Mouse (Mus musculus) hindbrain, embryonic 15.5 days (tissue): ENCODE results near the gene Arf3. TPM values are rescaled to one million over a fixed set of nuclear protein-coding genes. Genes with fewer than 3 reads are reported as not detected.
A peak's percentile ranks its signal among the peaks of the same experiment; 100 is the strongest.

Experiments
- ATAC-seq: fragments of 200-750 bp; cut with Nextera tagmentation; 2 replicates; pipeline ENCODE4 v1.8.0; 2017; ENCODE audit warnings: low read depth, moderate number of reproducible peaks, moderate TSS enrichment; ENCODE audit not compliant: low FRiP score
- H3K27ac ChIP-seq: fragments of 300-500 bp; sonication (generic); replicated peaks from 2 replicates; pipeline ENCODE4 v1.5.1; 2015; ENCODE audit warnings: mild to moderate bottlenecking, inconsistent platforms
- H3K27me3 ChIP-seq: fragments of 300-500 bp; sonication (generic); 2 replicates; pipeline ENCODE4 v1.6.1; 2015; ENCODE audit warnings: control low read depth, inconsistent platforms
- H3K36me3 ChIP-seq: fragments of 300-500 bp; sonication (generic); 2 replicates; pipeline ENCODE4 v1.6.1; 2015; ENCODE audit warnings: control low read depth, inconsistent platforms
- H3K4me1 ChIP-seq: fragments of 300-500 bp; sonication (generic); replicated peaks from 2 replicates; pipeline ENCODE4 v1.6.1; 2015; ENCODE audit warnings: control low read depth, inconsistent platforms
- H3K4me2 ChIP-seq: fragments of 300-500 bp; sonication (generic); 2 replicates; pipeline ENCODE4 v1.6.1; 2015; ENCODE audit warnings: moderate library complexity, mild to moderate bottlenecking, inconsistent platforms
- H3K4me3 ChIP-seq: fragments of 300-500 bp; sonication (generic); 2 replicates; pipeline ENCODE4 v1.5.1; 2015; ENCODE audit warnings: mild to moderate bottlenecking, inconsistent platforms
- H3K9ac ChIP-seq: fragments of 300-500 bp; sonication (generic); 2 replicates; pipeline ENCODE4 v1.6.1; 2015; ENCODE audit warnings: inconsistent platforms
- H3K9me3 ChIP-seq: fragments of 300-500 bp; sonication (generic); 2 replicates; pipeline ENCODE4 v1.6.1; 2016; ENCODE audit warnings: control low read depth, inconsistent platforms
- WGBS: fragments of 180-500 bp; shearing (Covaris S2); methylation state at CpG from one replicate; pipeline ENCODE4 v1.1.7; 2015; 5-methylcytosine and 5-hydroxymethylcytosine counted together
- polyA plus RNA-seq: library from polyadenylated mRNA; unstranded; fragments of >200 nt; fragmentation: Nextera tagmentation; extraction: Ambion mirVana; gene quantifications from 2 replicates; pipeline ENCODE4 v1.2.1, GENCODE M21; 2015

Arf3 gene
- polyA plus RNA-seq, 1 experiment from 2014 or later, result 107 TPM

DNA sequence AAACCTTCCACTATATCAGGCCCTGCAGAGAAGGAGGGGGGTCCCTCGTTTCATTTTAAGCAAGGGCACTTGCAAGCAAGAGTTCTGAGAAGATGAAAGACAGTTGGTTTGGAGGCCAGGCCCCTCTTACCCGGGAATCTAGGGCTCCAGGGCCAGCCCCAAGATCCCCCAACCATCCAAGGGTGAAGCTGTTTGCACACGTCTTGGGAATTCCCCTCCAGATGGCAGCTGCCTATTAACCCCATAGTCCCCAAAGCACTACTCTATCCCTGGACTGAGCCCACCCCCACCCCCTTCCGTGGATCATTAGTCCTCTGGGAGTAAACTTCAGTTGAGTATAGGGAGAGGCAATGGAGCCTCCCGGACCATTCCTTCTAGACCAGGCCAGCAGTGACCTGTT, 12.5 kb upstream of the Arf3 start:
- H3K9me3 ChIP-seq, result no peaks in the 10 kb centered on the region

DNA sequence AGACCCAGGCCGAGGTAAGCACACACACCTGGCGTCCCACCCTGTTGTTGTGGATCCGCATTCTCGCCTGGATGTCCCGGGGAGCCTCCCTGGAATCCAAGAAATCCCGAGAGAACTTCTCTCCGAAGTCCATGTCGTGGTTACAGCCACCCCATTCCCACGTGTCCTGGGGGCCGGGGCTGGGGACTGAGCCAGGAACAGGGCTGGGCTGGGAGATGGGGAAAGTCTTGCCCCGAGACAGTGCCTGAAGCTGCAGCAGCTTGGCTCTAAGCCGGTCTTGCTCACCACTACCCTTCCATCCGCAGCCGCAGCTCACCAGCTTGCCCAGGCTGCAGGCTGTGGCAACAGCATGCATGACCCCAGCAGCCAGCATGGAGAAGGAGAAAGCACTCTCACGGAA, 11.1 kb upstream of the Arf3 start:
- peaks cover 36% of the 10 kb centered on the region for H3K4me1 ChIP-seq
- peaks cover 96% of the 10 kb centered on the region for H3K27me3 ChIP-seq
- H3K27ac ChIP-seq, result no peak overlapping the region
- WGBS, result 7% methylated on average over 15 of the region's 15 CpGs
- H3K4me2 ChIP-seq, result no peak overlapping the region
- ATAC-seq, result no peak
- H3K9me3 ChIP-seq, result no peaks in the 10 kb centered on the region
- H3K36me3 ChIP-seq, result no peaks in the 10 kb centered on the region
- H3K9ac ChIP-seq, result no peak overlapping the region
- no peak overlapping the region for H3K4me3 ChIP-seq

More for the DNA sequence above, 12.5 kb upstream of the Arf3 start:
- H3K27ac ChIP-seq, result no peak overlapping the region
- no peak overlapping the region for H3K9ac ChIP-seq
- H3K4me3 ChIP-seq, result no peak overlapping the region
- ATAC-seq, result no peak
- H3K4me2 ChIP-seq, result no peak overlapping the region
- WGBS, result 3% methylated on average over 5 of the region's 5 CpGs
- H3K4me1 ChIP-seq, result peaks cover 36% of the 10 kb centered on the region
- H3K27me3 ChIP-seq, result peaks cover 97% of the 10 kb centered on the region
- no peaks in the 10 kb centered on the region for H3K36me3 ChIP-seq

DNA sequence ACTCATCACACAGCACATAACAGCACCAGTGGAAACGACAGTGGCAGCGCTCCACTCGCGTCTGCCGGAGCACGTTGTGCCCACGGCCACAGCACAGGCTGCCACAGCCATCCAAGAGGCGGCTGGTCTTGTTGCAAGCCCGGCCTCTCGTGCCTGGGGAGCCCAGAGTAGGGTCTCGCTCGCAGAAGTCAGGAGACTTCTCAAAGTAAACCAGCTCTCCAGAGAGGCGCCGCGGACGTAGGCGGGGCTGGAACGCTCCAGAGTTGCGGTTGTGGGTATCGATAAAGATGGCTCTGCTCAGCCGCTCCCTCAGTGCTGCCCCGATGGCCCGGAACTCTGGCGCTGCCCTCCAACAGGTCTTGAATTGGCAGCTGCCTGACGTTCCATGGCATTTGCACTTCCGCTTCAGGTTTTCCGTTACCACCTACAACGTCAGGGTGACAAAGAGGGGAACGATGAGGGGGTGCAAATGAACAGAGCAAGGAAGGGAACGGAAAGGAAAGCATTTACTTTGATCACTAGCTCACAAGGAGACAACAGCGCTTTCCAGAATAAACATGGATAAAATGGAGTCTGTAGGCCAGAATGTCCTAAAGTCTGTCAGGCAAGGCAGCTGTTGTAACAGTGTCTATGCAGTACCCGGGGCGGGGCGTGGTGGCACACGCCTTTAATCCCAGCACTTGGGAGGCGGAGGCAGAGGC, 9.6 kb upstream of the Arf3 start:
- ATAC-seq, result no peak

DNA sequence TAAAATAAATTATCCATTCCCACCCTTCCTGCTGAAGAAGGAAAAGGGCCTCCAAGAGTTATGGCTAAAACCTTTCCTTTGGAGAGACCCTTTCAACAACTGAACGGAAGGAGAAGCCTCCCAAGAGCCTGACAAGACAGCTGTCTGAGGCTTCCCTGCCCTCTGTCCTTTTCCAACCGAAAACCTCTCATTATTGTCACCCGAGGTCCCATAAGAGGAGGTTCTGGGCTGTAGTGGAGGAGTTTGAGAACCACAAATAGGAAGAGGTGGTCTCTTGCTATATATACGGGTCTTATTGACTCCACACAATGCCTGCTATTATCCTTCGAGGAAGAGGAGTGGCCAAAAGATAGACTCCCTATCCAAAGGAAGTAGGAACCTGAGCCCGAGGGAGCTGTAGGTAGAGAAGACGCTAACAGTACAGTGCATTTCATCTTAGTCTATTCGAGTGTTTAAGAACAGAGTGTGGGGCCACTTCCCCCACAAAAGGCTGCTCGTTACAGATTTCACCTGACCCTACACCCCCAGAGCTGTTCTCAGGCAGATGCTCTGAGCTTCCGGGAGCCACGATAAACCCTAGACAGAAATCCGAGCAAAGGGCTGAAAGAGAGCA, 8.9 kb upstream of the Arf3 start:
- H3K9me3 ChIP-seq, result no peaks in the 10 kb centered on the region
- no peak overlapping the region for H3K27ac ChIP-seq
- H3K4me3 ChIP-seq, result peak overlapping the region; percentile 32; the same call in 1 of the 2 replicates
- H3K4me1 ChIP-seq, result peaks cover 20% of the 10 kb centered on the region
- peak overlapping the region; percentile 53 for H3K4me2 ChIP-seq
- WGBS, result 6% methylated on average over 12 of the region's 12 CpGs
- H3K9ac ChIP-seq, result peak overlapping the region; percentile 30; the same call in 1 of the 2 replicates
- no peak for ATAC-seq
- H3K36me3 ChIP-seq, result no peaks in the 10 kb centered on the region
- H3K27me3 ChIP-seq, result peaks cover 87% of the 10 kb centered on the region

More for the DNA sequence above, 9.6 kb upstream of the Arf3 start:
- Histone ChIP-seq H3K4me1 (peaks cover 26% of the 10 kb centered on the region), H3K4me2 (peak overlapping the region; percentile 53), H3K4me3 (peak overlapping the region; percentile 32), H3K36me3 (no peaks in the 10 kb centered on the region), H3K27me3 (peaks cover 94% of the 10 kb centered on the region), H3K9me3 (no peaks in the 10 kb centered on the region), H3K27ac (no peak overlapping the region), H3K9ac (peak overlapping the region; percentile 30; the same call in 1 of the 2 replicates)
- 2% methylated on average over 36 of the region's 36 CpGs for WGBS

DNA sequence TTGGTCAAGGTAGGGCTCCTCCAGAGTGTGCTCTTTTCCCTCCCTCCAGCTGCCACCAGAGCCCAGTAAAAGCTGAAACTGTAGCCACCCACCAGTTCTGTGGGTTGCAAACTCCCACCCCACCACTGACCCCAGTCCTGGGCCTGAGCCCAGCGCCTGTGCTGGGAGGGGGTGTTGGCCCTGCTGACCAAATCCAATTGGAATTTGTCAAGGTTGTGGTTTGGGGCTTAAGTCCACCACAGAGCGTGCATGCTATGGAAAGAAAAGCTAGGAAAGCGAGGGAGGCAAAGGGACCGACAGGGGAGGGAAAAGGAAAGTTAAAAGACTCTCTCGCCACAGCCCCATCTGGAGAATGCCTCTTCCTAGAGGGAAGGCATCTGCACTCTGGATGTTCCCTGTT, 5.2 kb upstream of the Arf3 start:
- Histone ChIP-seq H3K9me3 (no peaks in the 10 kb centered on the region), H3K4me2 (no peak overlapping the region), H3K27ac (no peak overlapping the region), H3K9ac (no peak overlapping the region), H3K4me1 (peaks cover 21% of the 10 kb centered on the region), H3K4me3 (no peak overlapping the region), H3K36me3 (no peaks in the 10 kb centered on the region), H3K27me3 (peaks cover 65% of the 10 kb centered on the region)
- no peak for ATAC-seq
- 17% methylated on average over 5 of the region's 5 CpGs for WGBS

DNA sequence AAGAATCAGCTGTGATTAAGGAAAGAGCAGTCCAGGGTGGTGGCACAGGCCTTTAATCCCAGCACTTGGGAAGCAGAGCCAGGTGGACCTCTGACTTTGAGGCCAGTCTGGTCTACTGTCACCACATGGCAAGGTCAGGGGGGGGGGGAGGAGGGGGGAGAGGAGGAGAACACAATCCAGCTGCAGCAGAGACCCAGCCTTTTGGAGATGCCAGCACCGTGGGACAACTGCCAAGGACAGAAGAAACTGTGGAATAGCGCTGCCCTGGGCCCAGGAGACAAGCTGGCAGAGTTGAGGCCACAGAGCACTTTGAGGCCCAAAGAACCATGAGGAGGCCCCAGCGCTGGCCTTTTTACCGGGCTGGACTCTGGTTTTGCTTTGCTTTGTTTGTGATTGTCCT, 2.9 kb upstream of the Arf3 start:
- no peak overlapping the region for H3K27ac ChIP-seq
- H3K27me3 ChIP-seq, result peaks cover 43% of the 10 kb centered on the region
- WGBS, result 47% methylated on average over 4 of the region's 4 CpGs
- H3K9ac ChIP-seq, result no peak overlapping the region
- ATAC-seq, result no peak
- no peak overlapping the region for H3K4me2 ChIP-seq
- no peak overlapping the region for H3K4me3 ChIP-seq
- peaks cover 21% of the 10 kb centered on the region for H3K4me1 ChIP-seq
- no peaks in the 10 kb centered on the region for H3K36me3 ChIP-seq
- H3K9me3 ChIP-seq, result no peaks in the 10 kb centered on the region

DNA sequence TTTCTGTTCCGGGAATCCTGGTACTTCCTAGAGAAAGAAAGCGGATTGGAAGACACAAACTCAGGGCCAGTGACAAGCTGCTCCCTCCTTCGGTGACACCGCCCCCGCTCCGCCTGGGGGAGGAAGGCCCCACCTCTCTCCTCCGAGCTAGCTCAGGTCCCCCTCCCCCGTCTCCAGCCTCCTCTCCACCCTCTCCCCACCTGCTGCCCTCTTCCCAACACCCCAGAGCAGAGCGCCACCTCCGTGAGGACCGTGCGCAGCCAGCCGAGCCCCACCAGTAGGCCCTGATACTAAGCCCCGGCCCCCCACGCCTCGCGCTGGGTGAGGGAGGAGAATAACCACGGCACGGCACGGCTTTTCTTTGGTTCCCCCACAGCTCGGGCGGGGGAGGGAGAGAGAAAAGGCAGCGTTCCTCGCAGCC, 803 bp downstream of the Arf3 start:
- Histone ChIP-seq H3K9me3 (no peaks in the 10 kb centered on the region), H3K4me3 (peak overlapping the region; percentile 95), H3K4me1 (peaks cover 28% of the 10 kb centered on the region), H3K9ac (peak overlapping the region; percentile 96), H3K4me2 (peak overlapping the region; percentile 76), H3K27me3 (peaks cover 14% of the 10 kb centered on the region; the same call in 1 of the 2 replicates), H3K27ac (peak overlapping the region; percentile 94), H3K36me3 (peaks cover 20% of the 10 kb centered on the region)
- under 1% methylated on average over 20 of the region's 24 CpGs for WGBS
- peak; percentile 67 for ATAC-seq

DNA sequence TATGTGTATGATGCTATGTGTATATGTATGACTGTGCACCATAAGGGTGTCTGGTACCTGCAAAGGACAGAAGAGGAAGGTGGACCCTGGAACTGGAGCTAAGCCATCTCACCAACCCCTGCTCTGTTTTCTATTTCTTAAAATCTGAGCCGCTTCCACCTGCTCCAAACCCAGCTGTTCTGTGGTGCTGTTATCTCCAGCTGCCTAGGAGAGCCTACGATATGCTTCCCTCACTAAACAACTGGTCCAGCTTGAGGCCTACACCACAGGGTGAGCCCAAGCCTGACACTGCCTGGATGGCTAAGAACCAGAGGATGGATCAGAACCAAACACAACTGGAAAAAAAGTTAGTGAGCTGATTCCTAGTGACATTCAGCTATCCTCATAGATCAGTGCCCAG, 8.9 kb downstream of the Arf3 start:
- no peak for ATAC-seq
- peaks cover 10% of the 10 kb centered on the region for H3K36me3 ChIP-seq
- no peaks in the 10 kb centered on the region for H3K9me3 ChIP-seq
- no peak overlapping the region for H3K4me2 ChIP-seq
- H3K9ac ChIP-seq, result no peak overlapping the region
- no peaks in the 10 kb centered on the region for H3K27me3 ChIP-seq
- H3K4me1 ChIP-seq, result peaks cover 7% of the 10 kb centered on the region; the same call in 1 of the 2 replicates
- H3K4me3 ChIP-seq, result no peak overlapping the region
- H3K27ac ChIP-seq, result no peak overlapping the region
- WGBS, result 88% methylated on average over 2 of the region's 2 CpGs

DNA sequence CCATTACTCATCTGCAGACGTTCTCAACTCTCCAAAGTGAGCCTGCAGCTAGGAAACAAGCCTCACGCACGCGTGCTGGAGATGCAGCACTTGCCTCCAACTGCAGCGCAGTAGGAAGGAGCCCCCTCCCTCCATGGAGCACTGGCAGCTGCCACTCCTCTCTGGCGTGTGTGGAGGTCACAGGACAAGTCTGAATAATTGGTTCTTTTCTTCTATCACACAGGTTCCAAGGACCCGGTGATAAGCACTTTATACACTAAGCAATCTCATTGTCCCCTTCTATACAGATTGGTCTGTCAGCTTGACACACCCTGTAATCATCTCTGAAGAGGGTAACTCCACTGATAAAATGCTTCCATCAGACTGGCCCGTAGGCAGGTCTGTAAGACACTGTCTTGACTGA, 10.0 kb downstream of the Arf3 start:
- Histone ChIP-seq H3K4me3 (no peak overlapping the region), H3K4me2 (no peak overlapping the region), H3K9me3 (no peaks in the 10 kb centered on the region), H3K27me3 (no peaks in the 10 kb centered on the region), H3K36me3 (no peaks in the 10 kb centered on the region), H3K27ac (no peak overlapping the region), H3K4me1 (peaks cover 7% of the 10 kb centered on the region; the same call in 1 of the 2 replicates), H3K9ac (no peak overlapping the region)
- 71% methylated on average over 8 of the region's 8 CpGs for WGBS
- 0 out of 2 replicates have a peak, but pooled peaks have one; percentile 19 for ATAC-seq

DNA sequence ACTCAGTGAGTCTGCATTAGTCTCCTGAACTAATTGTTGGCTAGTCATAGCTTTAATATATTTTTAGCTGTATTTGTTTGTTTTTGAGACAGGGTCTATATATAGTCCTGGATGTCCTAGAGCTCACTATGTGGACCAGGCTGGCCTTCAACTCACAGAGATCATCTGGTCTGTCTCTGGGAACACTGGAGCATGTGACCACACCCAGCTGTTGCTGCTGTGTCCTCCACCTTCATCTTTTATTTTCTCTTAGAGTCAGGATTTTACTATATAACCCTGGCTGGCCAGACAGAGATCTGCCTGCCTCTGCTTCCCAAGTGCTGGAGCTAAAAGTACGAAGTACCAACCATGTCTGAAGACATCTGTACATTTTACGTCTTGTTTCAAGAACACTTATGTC, 13.9 kb downstream of the Arf3 start:
- Histone ChIP-seq H3K4me3 (no peak overlapping the region), H3K27ac (no peak overlapping the region), H3K36me3 (no peaks in the 10 kb centered on the region), H3K27me3 (no peaks in the 10 kb centered on the region), H3K4me2 (no peak overlapping the region), H3K9ac (no peak overlapping the region), H3K9me3 (no peaks in the 10 kb centered on the region), H3K4me1 (no peaks in the 10 kb centered on the region)
- 96% methylated on average over 2 of the region's 2 CpGs for WGBS
- ATAC-seq, result no peak

DNA sequence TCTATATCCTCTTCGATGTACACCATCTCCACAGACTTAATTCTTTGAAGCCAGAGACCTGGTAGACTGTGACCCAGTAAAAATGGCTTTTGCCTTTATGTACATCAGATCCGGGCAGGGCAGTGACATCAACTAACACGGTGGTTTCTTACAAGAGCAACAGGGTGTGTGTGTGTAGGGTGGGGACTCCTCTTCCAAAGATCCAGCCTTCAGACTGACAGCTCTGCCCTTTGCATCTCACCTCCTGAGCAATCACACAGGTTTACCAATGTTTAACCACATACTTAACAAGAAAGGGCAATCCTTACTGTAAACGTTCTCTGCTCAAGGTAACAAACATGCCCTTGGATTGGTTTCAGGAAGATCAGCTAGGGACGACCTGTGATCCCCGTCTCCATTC, 15.7 kb downstream of the Arf3 start:
- 89% methylated on average over 6 of the region's 6 CpGs for WGBS
- no peak overlapping the region for H3K9ac ChIP-seq
- no peaks in the 10 kb centered on the region for H3K27me3 ChIP-seq
- H3K4me1 ChIP-seq, result no peaks in the 10 kb centered on the region
- H3K4me3 ChIP-seq, result no peak overlapping the region
- ATAC-seq, result no peak
- peaks cover 4% of the 10 kb centered on the region; the same call in 1 of the 2 replicates for H3K36me3 ChIP-seq
- H3K4me2 ChIP-seq, result no peak overlapping the region
- no peaks in the 10 kb centered on the region for H3K9me3 ChIP-seq
- H3K27ac ChIP-seq, result no peak overlapping the region

DNA sequence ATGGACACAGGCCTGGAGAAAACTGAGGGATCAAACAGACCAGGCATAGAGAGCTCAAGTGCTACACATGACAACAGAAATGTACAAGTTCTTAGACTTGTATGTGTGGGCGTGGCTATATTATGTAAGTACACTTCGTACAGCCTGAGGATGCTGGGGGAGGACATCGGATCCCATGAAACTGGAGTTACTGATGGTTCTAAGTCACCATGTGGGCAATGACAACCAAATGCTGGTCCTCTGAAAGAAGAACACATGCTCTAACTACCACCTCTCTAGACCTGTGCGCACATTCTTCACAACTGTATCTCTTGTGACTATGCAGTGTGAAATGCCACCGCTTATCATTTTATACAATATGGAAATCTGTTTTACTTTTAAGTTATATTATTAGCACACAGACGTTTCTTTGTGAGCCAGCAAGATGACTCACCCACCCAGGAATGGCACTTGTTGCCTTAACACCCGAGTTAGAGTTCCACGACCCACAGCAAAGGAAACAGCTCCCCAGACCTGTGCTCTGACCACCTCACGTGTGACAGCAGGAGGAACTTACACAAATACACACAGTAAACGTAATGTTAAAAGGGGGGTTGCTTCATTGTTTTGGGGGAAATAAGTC, 16.6 kb downstream of the Arf3 start:
- H3K9ac ChIP-seq, result no peak overlapping the region
- no peak overlapping the region for H3K4me2 ChIP-seq
- no peaks in the 10 kb centered on the region for H3K4me1 ChIP-seq
- H3K27ac ChIP-seq, result no peak overlapping the region
- WGBS, result 88% methylated on average over 10 of the region's 10 CpGs
- H3K36me3 ChIP-seq, result peaks cover 9% of the 10 kb centered on the region
- H3K9me3 ChIP-seq, result no peaks in the 10 kb centered on the region
- H3K4me3 ChIP-seq, result no peak overlapping the region
- ATAC-seq, result no peak
- no peaks in the 10 kb centered on the region for H3K27me3 ChIP-seq
